Mouse (Mus musculus): ENCODE measurements around the gene BC029722. TPM values are rescaled to one million over a fixed set of nuclear protein-coding genes. Genes with fewer than 3 reads are reported as not detected.
A peak's percentile ranks its signal among the peaks of the same experiment; 100 is the strongest.

Gene BC029722
- total and polyA plus RNA-seq, 2 experiments from 2014 or later = 35.2 to 56.6 TPM

- H3K4me3 ChIP-seq (ENCODE audit: low read depth, low read length) = no peak overlapping the region
- no peak for TF ChIP-seq CTCF (IDR thresholded peaks at IDR 0.05)
- H3K9me3 ChIP-seq (ENCODE audit: low read length) = no peaks in the 10 kb centered on the region
- H3K9ac ChIP-seq (replicated peaks; ENCODE audit: low read length, poor library complexity, severe bottlenecking) = no peak overlapping the region
- no peak for DNase-seq (ENCODE audit: low spot score)
- H3K4me2 ChIP-seq (ENCODE audit: low read depth, low read length, poor library complexity, severe bottlenecking) = no peak overlapping the region
- H3K27ac ChIP-seq (ENCODE audit: low read depth, low read length) = no peak overlapping the region
- WGBS = 93% methylated on average over 5 of the region's 5 CpGs
- no peaks in the 10 kb centered on the region for H3K4me1 ChIP-seq (ENCODE audit: insufficient read depth, low read length)
- H3K36me3 ChIP-seq (ENCODE audit: insufficient read depth, low read length) = peaks cover 41% of the 10 kb centered on the region
- H3K27me3 ChIP-seq (ENCODE audit: insufficient read depth, low read length) = no peaks in the 10 kb centered on the region
- ATAC-seq (ENCODE audit: low FRiP score) = no peak
Measured at GRCm38 (mm10) chr2:155852536-155852935, 33.3 kb upstream of the BC029722 start.

DNA sequence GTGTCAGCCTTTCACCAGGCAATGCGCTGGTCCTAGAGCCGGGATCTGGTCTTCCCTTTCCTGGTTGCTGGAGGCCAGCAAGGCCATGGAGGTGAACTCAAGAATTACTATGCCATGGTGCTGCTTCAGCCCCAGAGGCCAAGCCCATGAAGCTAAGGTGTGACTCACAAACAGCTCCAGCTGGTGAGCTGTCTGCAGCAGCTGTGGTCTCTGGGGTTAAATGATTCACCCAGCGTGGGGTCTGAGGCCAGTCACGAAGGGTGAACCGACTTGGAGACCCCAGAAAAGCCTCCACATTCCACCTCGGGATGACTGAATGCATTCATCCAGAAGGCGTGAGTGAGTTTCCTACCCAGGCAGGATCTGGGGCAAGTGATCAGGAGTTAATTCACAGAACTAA is 30.9 kb upstream of the BC029722 start:
- WGBS = 84% methylated on average over 7 of the region's 7 CpGs
- Histone ChIP-seq H3K27ac (ENCODE audit: low read depth, low read length) (no peak overlapping the region), H3K9me3 (ENCODE audit: low read length) (no peaks in the 10 kb centered on the region), H3K9ac (replicated peaks; ENCODE audit: low read length, poor library complexity, severe bottlenecking) (no peak overlapping the region), H3K4me2 (ENCODE audit: low read depth, low read length, poor library complexity, severe bottlenecking) (no peak overlapping the region), H3K4me1 (ENCODE audit: insufficient read depth, low read length) (no peaks in the 10 kb centered on the region), H3K4me3 (ENCODE audit: low read depth, low read length) (no peak overlapping the region), H3K36me3 (ENCODE audit: insufficient read depth, low read length) (peaks cover 54% of the 10 kb centered on the region), H3K27me3 (ENCODE audit: insufficient read depth, low read length) (no peaks in the 10 kb centered on the region)
- DNase-seq (ENCODE audit: low spot score) (no peak), ATAC-seq (ENCODE audit: low FRiP score) (no peak)
- no peak for TF ChIP-seq CTCF (IDR thresholded peaks at IDR 0.05)

DNA sequence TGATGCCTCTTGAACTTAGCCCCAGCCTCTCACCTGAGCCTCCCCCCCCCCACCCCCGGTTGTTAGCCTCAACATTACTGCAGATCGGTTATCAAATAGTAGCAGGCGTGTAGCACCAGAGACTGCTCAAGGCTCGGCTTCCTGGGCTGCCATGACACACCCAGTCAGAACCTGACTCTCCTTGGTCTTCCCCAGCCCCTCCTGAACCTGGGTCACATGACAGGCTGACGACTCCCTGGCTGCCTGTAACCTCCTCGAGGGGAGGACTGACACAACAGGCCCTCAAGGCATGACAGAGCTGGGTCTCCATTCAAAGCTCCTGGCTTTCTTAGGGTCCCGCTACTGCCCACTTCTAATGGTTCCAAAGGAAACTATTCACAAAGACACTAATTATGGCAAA is 30.2 kb upstream of the BC029722 start:
- ATAC-seq (ENCODE audit: low FRiP score) (no peak), DNase-seq (ENCODE audit: low spot score) (no peak)
- H3K4me3 ChIP-seq (ENCODE audit: low read depth, low read length) = no peak overlapping the region
- H3K27me3 ChIP-seq (ENCODE audit: insufficient read depth, low read length) = no peaks in the 10 kb centered on the region
- H3K36me3 ChIP-seq (ENCODE audit: insufficient read depth, low read length) = peaks cover 56% of the 10 kb centered on the region
- 72% methylated on average over 7 of the region's 7 CpGs for WGBS
- H3K9me3 ChIP-seq (ENCODE audit: low read length) = no peaks in the 10 kb centered on the region
- no peak overlapping the region for H3K9ac ChIP-seq (replicated peaks; ENCODE audit: low read length, poor library complexity, severe bottlenecking)
- H3K27ac ChIP-seq (ENCODE audit: low read depth, low read length) = no peak overlapping the region
- TF ChIP-seq CTCF (IDR thresholded peaks at IDR 0.05) = no peak
- H3K4me2 ChIP-seq (ENCODE audit: low read depth, low read length, poor library complexity, severe bottlenecking) = no peak overlapping the region
- no peaks in the 10 kb centered on the region for H3K4me1 ChIP-seq (ENCODE audit: insufficient read depth, low read length)

DNA sequence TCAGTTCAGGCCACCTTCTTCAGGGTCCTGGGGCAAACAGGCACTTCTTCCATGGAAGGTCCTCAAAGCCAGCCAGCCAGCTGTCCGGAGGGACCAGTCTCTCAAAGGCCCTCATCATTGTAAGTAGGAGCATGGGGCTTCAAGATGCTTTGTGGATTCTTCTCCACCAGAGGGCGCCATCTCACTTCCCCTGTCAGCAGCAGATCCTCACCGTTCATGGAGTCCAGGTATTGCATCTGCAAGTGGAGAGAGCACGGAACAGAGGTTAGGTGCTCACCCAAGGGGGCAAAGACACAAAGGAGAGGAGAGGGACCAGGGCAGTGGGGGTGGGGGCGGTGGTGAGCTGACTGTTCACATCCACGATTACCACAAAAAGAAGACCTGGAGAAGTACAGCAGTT is 29.1 kb upstream of the BC029722 start:
- WGBS = 40% methylated on average over 6 of the region's 6 CpGs

GRCm38 (mm10) chr2:155846930-155847329 is 27.7 kb upstream of the BC029722 start:
- no peak overlapping the region for H3K4me3 ChIP-seq (ENCODE audit: low read depth, low read length)
- no peak overlapping the region for H3K27ac ChIP-seq (ENCODE audit: low read depth, low read length)
- no peak overlapping the region for H3K9ac ChIP-seq (replicated peaks; ENCODE audit: low read length, poor library complexity, severe bottlenecking)
- 85% methylated on average over 8 of the region's 8 CpGs for WGBS
- ATAC-seq (ENCODE audit: low FRiP score) (no peak), DNase-seq (ENCODE audit: low spot score) (no peak)
- no peaks in the 10 kb centered on the region for H3K9me3 ChIP-seq (ENCODE audit: low read length)
- peaks cover 47% of the 10 kb centered on the region for H3K36me3 ChIP-seq (ENCODE audit: insufficient read depth, low read length)
- TF ChIP-seq CTCF (IDR thresholded peaks at IDR 0.05) = no peak
- no peaks in the 10 kb centered on the region for H3K4me1 ChIP-seq (ENCODE audit: insufficient read depth, low read length)
- no peak overlapping the region for H3K4me2 ChIP-seq (ENCODE audit: low read depth, low read length, poor library complexity, severe bottlenecking)
- no peaks in the 10 kb centered on the region for H3K27me3 ChIP-seq (ENCODE audit: insufficient read depth, low read length)

More for the DNA sequence above, 29.1 kb upstream of the BC029722 start:
- no peaks in the 10 kb centered on the region for H3K9me3 ChIP-seq (ENCODE audit: low read length)
- peaks cover 47% of the 10 kb centered on the region for H3K36me3 ChIP-seq (ENCODE audit: insufficient read depth, low read length)
- H3K4me3 ChIP-seq (ENCODE audit: low read depth, low read length) = no peak overlapping the region
- ATAC-seq (ENCODE audit: low FRiP score) (peak; percentile 13; the same call in 1 of the 2 replicates), DNase-seq (ENCODE audit: low spot score) (peak; percentile 83)
- TF ChIP-seq CTCF (IDR thresholded peaks at IDR 0.05) = peak; percentile 91
- H3K27ac ChIP-seq (ENCODE audit: low read depth, low read length) = no peak overlapping the region
- H3K9ac ChIP-seq (replicated peaks; ENCODE audit: low read length, poor library complexity, severe bottlenecking) = no peak overlapping the region
- no peaks in the 10 kb centered on the region for H3K27me3 ChIP-seq (ENCODE audit: insufficient read depth, low read length)
- no peak overlapping the region for H3K4me2 ChIP-seq (ENCODE audit: low read depth, low read length, poor library complexity, severe bottlenecking)
- no peaks in the 10 kb centered on the region for H3K4me1 ChIP-seq (ENCODE audit: insufficient read depth, low read length)

DNA sequence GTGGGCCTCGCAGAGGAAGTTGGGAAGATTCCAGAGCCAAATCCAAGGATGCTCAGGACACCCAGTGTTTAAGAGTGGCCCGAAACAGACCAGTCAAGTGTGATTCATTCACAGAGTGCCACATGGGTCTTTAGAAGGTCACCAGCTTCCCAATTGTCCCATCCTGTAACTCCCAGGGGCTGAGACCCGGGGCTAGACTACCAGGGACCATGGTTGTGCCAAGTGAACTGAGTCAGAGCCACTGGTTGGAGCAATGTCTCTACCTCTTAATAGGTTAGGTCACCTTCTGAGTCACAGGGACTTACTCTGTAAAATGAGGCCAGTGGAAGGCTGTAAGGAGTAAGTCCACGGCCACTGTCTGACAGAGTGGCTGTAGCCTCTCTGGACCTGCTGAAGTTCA is 19.7 kb upstream of the BC029722 start:
- no peak for ATAC-seq (ENCODE audit: low FRiP score)
- no peak for TF ChIP-seq CTCF (IDR thresholded peaks at IDR 0.05)

More for the DNA sequence above, 19.7 kb upstream of the BC029722 start:
- DNase-seq (ENCODE audit: low spot score) = no peak
- no peak overlapping the region for H3K9ac ChIP-seq (replicated peaks; ENCODE audit: low read length, poor library complexity, severe bottlenecking)
- no peaks in the 10 kb centered on the region for H3K27me3 ChIP-seq (ENCODE audit: insufficient read depth, low read length)
- no peaks in the 10 kb centered on the region for H3K4me1 ChIP-seq (ENCODE audit: insufficient read depth, low read length)
- WGBS = 83% methylated on average over 4 of the region's 4 CpGs
- no peaks in the 10 kb centered on the region for H3K9me3 ChIP-seq (ENCODE audit: low read length)
- no peak overlapping the region for H3K27ac ChIP-seq (ENCODE audit: low read depth, low read length)
- H3K36me3 ChIP-seq (ENCODE audit: insufficient read depth, low read length) = no peaks in the 10 kb centered on the region
- H3K4me3 ChIP-seq (ENCODE audit: low read depth, low read length) = no peak overlapping the region
- no peak overlapping the region for H3K4me2 ChIP-seq (ENCODE audit: low read depth, low read length, poor library complexity, severe bottlenecking)
